Mouse (Mus musculus): ENCODE measurements around the gene Atp2c1.
A peak's percentile ranks its signal among the peaks of the same experiment; 100 is the strongest.

The Atp2c1 gene

GRCm38 (mm10) chr9:105527219-105527618 lies at the start of gene Atp2c1:
Gene Atp2c1 (minus strand): TSS chr9:105527319.
- no peak for DNase-seq (ENCODE audit: low read depth in 1 of 2, low spot score in 2 of 2)

- no peak for DNase-seq (ENCODE audit: low read depth in 1 of 2, low spot score in 2 of 2)
These were observed 30.3 kb upstream of the Atp2c1 start for GRCm38 (mm10) chr9:105557452-105557851.

GRCm38 (mm10) chr9:105556141-105556735 lies 29.1 kb upstream of the Atp2c1 start:
- DNase-seq (ENCODE audit: low read depth in 1 of 2, low spot score in 2 of 2) = no peak

- no peak for DNase-seq (ENCODE audit: low read depth in 1 of 2, low spot score in 2 of 2)
These were observed 27.3 kb upstream of the Atp2c1 start for GRCm38 (mm10) chr9:105554439-105554807.

- DNase-seq (ENCODE audit: low read depth in 1 of 2, low spot score in 2 of 2) = no peak
These were observed 26.7 kb upstream of the Atp2c1 start for GRCm38 (mm10) chr9:105553629-105554438.

GRCm38 (mm10) chr9:105551407-105551806 lies 24.3 kb upstream of the Atp2c1 start:
- no peak for DNase-seq (ENCODE audit: low read depth in 1 of 2, low spot score in 2 of 2)

- DNase-seq (ENCODE audit: low read depth in 1 of 2, low spot score in 2 of 2) = no peak
These were observed 22.0 kb upstream of the Atp2c1 start for GRCm38 (mm10) chr9:105549096-105549495.

GRCm38 (mm10) chr9:105544013-105544750 lies 17.1 kb upstream of the Atp2c1 start:
- no peak for DNase-seq (ENCODE audit: low read depth in 1 of 2, low spot score in 2 of 2)

GRCm38 (mm10) chr9:105537473-105537872 lies 10.4 kb upstream of the Atp2c1 start:
- no peak for DNase-seq (ENCODE audit: low read depth in 1 of 2, low spot score in 2 of 2)

GRCm38 (mm10) chr9:105536877-105537276 lies 9.8 kb upstream of the Atp2c1 start:
- no peak for DNase-seq (ENCODE audit: low read depth in 1 of 2, low spot score in 2 of 2)

GRCm38 (mm10) chr9:105525355-105525754 lies 1.8 kb downstream of the Atp2c1 start:
- no peak for DNase-seq (ENCODE audit: low read depth in 1 of 2, low spot score in 2 of 2)

GRCm38 (mm10) chr9:105523038-105523437 lies 4.1 kb downstream of the Atp2c1 start:
- DNase-seq (ENCODE audit: low read depth in 1 of 2, low spot score in 2 of 2) = no peak

GRCm38 (mm10) chr9:105522063-105522462 lies 5.1 kb downstream of the Atp2c1 start:
- no peak for DNase-seq (ENCODE audit: low read depth in 1 of 2, low spot score in 2 of 2)

GRCm38 (mm10) chr9:105520776-105521552 lies 6.2 kb downstream of the Atp2c1 start:
- no peak for DNase-seq (ENCODE audit: low read depth in 1 of 2, low spot score in 2 of 2)

- DNase-seq (ENCODE audit: low read depth in 1 of 2, low spot score in 2 of 2) = no peak
These were observed 7.7 kb downstream of the Atp2c1 start for GRCm38 (mm10) chr9:105519278-105519883.

- DNase-seq (ENCODE audit: low read depth in 1 of 2, low spot score in 2 of 2) = no peak
These were observed 23.4 kb downstream of the Atp2c1 start for GRCm38 (mm10) chr9:105503690-105504089.

GRCm38 (mm10) chr9:105502389-105502788 lies 24.7 kb downstream of the Atp2c1 start:
- DNase-seq (ENCODE audit: low read depth in 1 of 2, low spot score in 2 of 2) = peak in 1 of 2 experiments; percentile 4

GRCm38 (mm10) chr9:105495316-105496174 lies 31.6 kb downstream of the Atp2c1 start:
- peak in 1 of 2 experiments; percentile 3 for DNase-seq (ENCODE audit: low read depth in 1 of 2, low spot score in 2 of 2)

GRCm38 (mm10) chr9:105494553-105495315 lies 32.4 kb downstream of the Atp2c1 start:
- DNase-seq (ENCODE audit: low read depth in 1 of 2, low spot score in 2 of 2) = peak; percentile 91 to 94

All from monocyte, adult 2 months (primary cell).